Mouse (Mus musculus) small intestine, adult 2 months (tissue): ENCODE measurements around the gene Mansc1.

Source experiments
- CTCF ChIP-seq: fragments of 200-500 bp; IDR thresholded peaks from 2 replicates; pipeline ENCODE4 v1.5.1; 2012; ENCODE audit warnings: low read depth, mild to moderate bottlenecking, control low read depth, inconsistent platforms, low read length, moderate library complexity, mixed read lengths; ENCODE audit not compliant: insufficient replicate concordance, insufficient read length; ENCODE audit errors: extremely low read depth
- POLR2A ChIP-seq: fragments of 200-500 bp; IDR thresholded peaks from 2 replicates; pipeline ENCODE4 v1.6.1; 2012; ENCODE audit warnings: low read depth, mild to moderate bottlenecking, control low read depth, inconsistent platforms, low read length, moderate library complexity

GRCm38 (mm10) chr6:134584616-134585015 lies 47.7 kb downstream of the Mansc1 start:
- TF ChIP-seq POLR2A (no peak), CTCF (no peak)
